Mouse (Mus musculus) stomach, embryonic 16.5 days (tissue): ENCODE measurements around the gene Cpped1. TPM values are rescaled to one million over a fixed set of nuclear protein-coding genes. Genes with fewer than 3 reads are reported as not detected.
A peak's percentile ranks its signal among the peaks of the same experiment; 100 is the strongest.

Experiments
- ATAC-seq: fragments of 200-750 bp; cut with Nextera tagmentation; 2 replicates; pipeline ENCODE4 v1.8.0; 2017; ENCODE audit warnings: moderate number of reproducible peaks, moderate TSS enrichment; ENCODE audit not compliant: insufficient read depth, low FRiP score
- H3K27ac ChIP-seq: fragments of 300-500 bp; sonication (generic); 2 replicates; pipeline ENCODE4 v1.5.1; 2014; ENCODE audit warnings: low read length
- H3K27me3 ChIP-seq: fragments of 300-500 bp; sonication (generic); 2 replicates; pipeline ENCODE4 v1.6.1; 2014; ENCODE audit warnings: low read length, control low read depth, mixed read lengths; ENCODE audit not compliant: control insufficient read depth, insufficient read depth
- H3K36me3 ChIP-seq: fragments of 300-500 bp; sonication (generic); 2 replicates; pipeline ENCODE4 v1.6.1; 2014; ENCODE audit warnings: low read length; ENCODE audit not compliant: control insufficient read depth, insufficient read depth
- H3K4me1 ChIP-seq: fragments of 300-500 bp; sonication (generic); 2 replicates; pipeline ENCODE4 v1.6.1; 2014; ENCODE audit warnings: low read length, control low read depth, mixed read lengths; ENCODE audit not compliant: control insufficient read depth, insufficient read depth
- H3K4me2 ChIP-seq: fragments of 300-500 bp; sonication (generic); 2 replicates; pipeline ENCODE4 v1.6.1; 2014; ENCODE audit warnings: low read depth, low read length, mixed read lengths
- H3K4me3 ChIP-seq: fragments of 300-500 bp; sonication (generic); replicated peaks from 2 replicates; pipeline ENCODE4 v1.5.1; 2014; ENCODE audit warnings: mild to moderate bottlenecking, low read length
- H3K9ac ChIP-seq: fragments of 300-500 bp; sonication (generic); 2 replicates; pipeline ENCODE4 v1.6.1; 2014; ENCODE audit warnings: low read length
- H3K9me3 ChIP-seq: fragments of 300-500 bp; sonication (generic); replicated peaks from 2 replicates; pipeline ENCODE4 v1.6.1; 2016; ENCODE audit warnings: low read length, control low read depth; ENCODE audit not compliant: control insufficient read depth
- WGBS: fragments of 180-500 bp; shearing (Covaris S2); extraction: QIAGEN DNeasy Blood & Tissue Kit; methylation state at CpG from one replicate; pipeline ENCODE4 v1.1.7; 2014; 5-methylcytosine and 5-hydroxymethylcytosine counted together
- polyA plus RNA-seq: library from polyadenylated mRNA; unstranded; fragments of >200 nt; fragmentation: Nextera tagmentation; extraction: Ambion mirVana; gene quantifications from 2 replicates; pipeline ENCODE4 v1.2.1, GENCODE M21; 2015

Cpped1 gene
- 22.2 and 25.6 TPM in 2 replicates for polyA plus RNA-seq

DNA sequence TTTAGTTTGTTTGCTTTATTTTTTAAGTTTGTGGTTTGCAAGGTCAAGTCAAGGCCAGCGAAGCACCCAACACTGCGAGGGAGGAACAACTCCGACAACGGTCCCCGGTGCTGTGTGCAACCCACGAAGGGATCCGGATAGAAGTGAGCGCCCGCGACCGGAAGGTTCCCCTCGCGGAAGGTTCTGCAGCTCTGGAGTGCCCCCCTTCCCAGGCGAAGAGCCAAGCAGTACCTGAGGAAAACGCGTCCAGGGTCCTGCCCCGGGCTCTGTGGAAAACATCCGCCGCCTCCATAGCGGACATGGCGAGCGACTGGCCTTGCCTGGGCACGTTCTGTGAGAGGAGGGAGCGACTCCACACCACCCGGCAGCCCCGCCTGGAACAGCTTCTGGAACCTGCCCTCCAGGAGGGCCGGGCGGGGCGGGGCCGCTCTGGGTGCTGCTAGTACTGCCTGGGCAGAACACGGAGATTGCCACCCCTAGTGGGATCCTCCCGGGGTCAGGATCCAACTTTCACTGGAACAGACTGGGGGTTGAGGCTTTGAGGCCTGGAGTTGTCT lies at the start of gene Cpped1:
TSS of gene Cpped1 (minus strand) at position 411 of the 557 bp plus-strand sequence.
- H3K4me1 ChIP-seq: 0 out of 2 replicates have a peak, but pooled peaks cover 2% of the 10 kb centered on the region
- no peaks in the 10 kb centered on the region for H3K9me3 ChIP-seq
- H3K9ac ChIP-seq: peak within 1 kb of the TSS; percentile 84
- H3K36me3 ChIP-seq: no peaks in the 10 kb centered on the region
- H3K27ac ChIP-seq: peak within 1 kb of the TSS; percentile 84
- peak; percentile 96 for ATAC-seq
- WGBS: under 1% methylated on average over 32 of the region's 32 CpGs
- no peaks in the 10 kb centered on the region for H3K27me3 ChIP-seq
- H3K4me3 ChIP-seq: peak within 1 kb of the TSS; percentile 70
- peak within 1 kb of the TSS; percentile 75 for H3K4me2 ChIP-seq

DNA sequence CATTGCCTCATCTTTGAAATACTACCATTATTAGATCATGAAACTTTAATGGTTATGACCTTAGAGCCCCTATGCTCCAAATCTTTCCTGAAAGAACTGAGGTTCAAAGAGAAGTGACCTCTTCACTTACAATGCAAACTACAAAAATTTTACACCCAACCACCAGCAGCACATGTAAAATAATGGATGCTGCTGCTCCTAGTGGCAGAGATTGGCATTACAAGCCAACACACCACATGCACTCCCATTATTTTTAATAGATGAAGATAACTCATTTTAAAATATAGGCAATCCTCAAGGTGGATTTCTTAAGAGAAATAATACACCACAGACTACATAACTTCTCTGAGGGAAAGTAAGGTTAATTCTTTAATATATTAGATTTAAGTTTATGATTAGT lies 31.2 kb upstream of the Cpped1 start:
- H3K9ac ChIP-seq: no peak overlapping the region
- no peaks in the 10 kb centered on the region for H3K4me1 ChIP-seq
- no peak overlapping the region for H3K4me2 ChIP-seq
- no peak overlapping the region for H3K27ac ChIP-seq
- H3K4me3 ChIP-seq: no peak overlapping the region
- ATAC-seq: no peak
- no peaks in the 10 kb centered on the region for H3K36me3 ChIP-seq
- no peaks in the 10 kb centered on the region for H3K9me3 ChIP-seq
- H3K27me3 ChIP-seq: no peaks in the 10 kb centered on the region

DNA sequence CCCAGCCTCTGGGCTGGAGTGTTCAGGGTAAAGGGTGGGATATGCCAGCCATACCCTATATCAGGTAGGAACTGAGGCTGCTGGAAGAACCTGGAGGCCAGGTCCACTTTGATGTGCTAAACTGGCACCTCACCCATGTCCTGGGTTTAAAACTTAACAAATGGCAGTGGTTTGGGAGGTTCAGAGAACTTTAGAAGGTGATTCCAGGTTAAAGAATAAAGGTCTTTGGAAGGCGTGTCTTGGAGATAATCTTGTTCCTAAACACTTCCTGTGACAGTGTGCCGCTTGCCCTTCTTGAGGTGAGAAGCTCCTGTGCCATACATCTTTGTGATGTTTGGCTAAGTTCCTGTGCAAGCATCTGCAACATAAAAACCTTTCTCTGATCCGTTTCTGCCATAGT lies 1.6 kb upstream of the Cpped1 start:
- H3K4me2 ChIP-seq: no peak overlapping the region
- no peak overlapping the region for H3K9ac ChIP-seq
- 70% methylated on average over 3 of the region's 3 CpGs for WGBS
- no peaks in the 10 kb centered on the region for H3K36me3 ChIP-seq
- H3K27ac ChIP-seq: no peak overlapping the region
- 0 out of 2 replicates have a peak, but pooled peaks cover 2% of the 10 kb centered on the region for H3K4me1 ChIP-seq
- H3K4me3 ChIP-seq: no peak overlapping the region
- ATAC-seq: no peak
- H3K9me3 ChIP-seq: no peaks in the 10 kb centered on the region
- no peaks in the 10 kb centered on the region for H3K27me3 ChIP-seq

DNA sequence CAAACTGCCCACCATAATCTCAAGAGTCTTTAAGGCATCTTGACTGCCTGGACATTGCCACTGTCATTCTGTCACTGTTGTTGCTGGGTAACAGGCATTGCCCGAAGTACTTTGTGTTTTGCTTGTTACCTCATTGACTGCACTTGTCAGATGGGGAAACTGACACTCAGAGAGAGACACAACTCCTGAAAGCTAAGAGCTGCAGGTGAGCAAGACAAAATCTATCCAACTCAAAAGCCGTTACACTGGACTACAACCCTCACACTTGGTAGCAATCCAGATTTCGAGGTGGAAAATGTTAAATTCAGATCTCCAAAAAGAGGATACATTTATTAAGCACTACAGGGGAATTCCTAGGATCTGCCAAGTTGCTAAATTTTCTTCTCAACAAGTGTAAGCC lies 572 bp upstream of the Cpped1 start:
- 71% methylated on average over 3 of the region's 3 CpGs for WGBS
- H3K4me1 ChIP-seq: 0 out of 2 replicates have a peak, but pooled peaks cover 2% of the 10 kb centered on the region
- no peaks in the 10 kb centered on the region for H3K36me3 ChIP-seq
- H3K4me3 ChIP-seq: no peak overlapping the region
- H3K9ac ChIP-seq: no peak overlapping the region
- no peaks in the 10 kb centered on the region for H3K27me3 ChIP-seq
- no peaks in the 10 kb centered on the region for H3K9me3 ChIP-seq
- H3K4me2 ChIP-seq: 0 out of 2 replicates have a peak overlapping the region, but pooled peaks have one; percentile 75
- ATAC-seq: no peak
- no peak overlapping the region for H3K27ac ChIP-seq

DNA sequence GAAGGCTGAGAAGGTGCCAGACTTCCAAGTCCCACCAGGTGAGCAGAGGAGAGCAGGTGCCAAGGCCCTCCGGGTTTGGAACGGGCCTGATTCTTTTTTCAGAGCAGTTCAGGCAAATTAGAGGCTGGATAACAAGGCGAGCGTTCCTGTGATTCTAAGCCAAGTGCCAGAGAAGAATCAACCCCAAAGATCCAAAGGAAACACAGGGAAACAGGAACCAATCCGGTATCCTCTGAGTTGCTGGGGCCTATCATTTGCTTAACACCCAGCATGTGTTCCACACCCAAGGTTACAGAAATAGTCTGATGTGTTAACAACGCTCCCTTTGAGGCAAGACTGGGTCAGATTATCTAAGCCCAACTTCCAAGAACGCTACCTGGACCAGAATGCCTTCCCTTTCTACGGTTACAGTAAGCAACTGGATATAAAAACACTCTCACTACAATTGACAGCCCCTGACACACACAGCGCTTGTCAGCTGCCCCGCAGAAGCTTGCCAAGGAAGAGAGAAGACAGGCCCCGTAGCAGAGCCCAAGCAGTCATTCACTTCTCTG lies 707 bp downstream of the Cpped1 start:
- H3K27me3 ChIP-seq: no peaks in the 10 kb centered on the region
- peak overlapping the region; percentile 84 for H3K9ac ChIP-seq
- H3K27ac ChIP-seq: peak overlapping the region; percentile 84
- peak overlapping the region; percentile 70 for H3K4me3 ChIP-seq
- H3K4me2 ChIP-seq: peak overlapping the region; percentile 75
- H3K36me3 ChIP-seq: no peaks in the 10 kb centered on the region
- no peaks in the 10 kb centered on the region for H3K9me3 ChIP-seq
- H3K4me1 ChIP-seq: 0 out of 2 replicates have a peak, but pooled peaks cover 2% of the 10 kb centered on the region
- 12% methylated on average over 11 of the region's 11 CpGs for WGBS
- ATAC-seq: peak; percentile 35; the same call in 1 of the 2 replicates

DNA sequence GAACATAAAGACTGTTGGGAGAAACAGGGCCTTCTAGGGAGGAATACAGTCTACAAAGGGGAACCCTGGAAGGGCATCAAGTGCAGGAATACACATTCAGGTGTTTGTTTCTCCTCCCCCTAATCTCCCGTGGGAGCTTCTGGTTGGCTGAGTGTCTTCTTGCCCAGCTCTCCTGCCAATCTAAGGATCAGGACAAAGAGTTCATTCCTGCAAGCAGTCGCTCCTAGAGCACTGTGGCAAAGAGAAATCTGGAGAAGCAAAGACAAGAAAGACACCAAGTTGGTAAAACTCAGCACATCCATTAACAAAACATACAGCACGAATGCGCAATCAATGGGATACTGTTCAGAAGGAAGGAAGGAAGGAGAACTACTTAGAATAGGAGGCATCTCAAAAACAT lies 1.4 kb downstream of the Cpped1 start:
- Histone ChIP-seq H3K4me3 (peak overlapping the region; percentile 70; the same call in 1 of the 2 replicates), H3K4me2 (peak overlapping the region; percentile 75), H3K9ac (0 out of 2 replicates have a peak overlapping the region, but pooled peaks have one; percentile 36), H3K36me3 (no peaks in the 10 kb centered on the region), H3K27ac (no peak overlapping the region), H3K27me3 (no peaks in the 10 kb centered on the region), H3K9me3 (no peaks in the 10 kb centered on the region), H3K4me1 (0 out of 2 replicates have a peak, but pooled peaks cover 2% of the 10 kb centered on the region)
- 76% methylated on average over 4 of the region's 4 CpGs for WGBS
- ATAC-seq: no peak

DNA sequence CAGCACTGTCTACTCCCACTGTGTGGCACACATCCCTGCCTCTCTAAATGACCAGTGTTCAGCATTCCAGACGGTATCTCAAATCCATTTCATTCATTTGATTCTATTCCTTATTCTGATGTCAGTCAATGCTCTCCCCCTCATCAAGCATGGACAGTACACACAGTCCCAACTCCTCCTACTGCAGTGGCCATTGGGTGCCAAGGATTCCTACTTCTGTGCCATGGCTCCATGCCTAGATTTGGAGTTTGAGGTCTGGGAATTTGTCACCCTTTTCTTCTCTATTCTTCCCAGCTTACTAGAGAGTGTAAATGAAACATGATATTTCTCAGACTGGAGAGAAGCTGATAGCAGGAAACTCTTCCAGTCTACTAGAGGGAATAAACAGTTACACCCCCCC lies 2.3 kb downstream of the Cpped1 start:
- Histone ChIP-seq H3K4me3 (no peak overlapping the region), H3K27ac (no peak overlapping the region), H3K36me3 (no peaks in the 10 kb centered on the region), H3K9ac (no peak overlapping the region), H3K4me1 (0 out of 2 replicates have a peak, but pooled peaks cover 2% of the 10 kb centered on the region), H3K9me3 (no peaks in the 10 kb centered on the region), H3K27me3 (no peaks in the 10 kb centered on the region), H3K4me2 (no peak overlapping the region)
- WGBS: 92% methylated on average over 1 of the region's 1 CpGs
- no peak for ATAC-seq

DNA sequence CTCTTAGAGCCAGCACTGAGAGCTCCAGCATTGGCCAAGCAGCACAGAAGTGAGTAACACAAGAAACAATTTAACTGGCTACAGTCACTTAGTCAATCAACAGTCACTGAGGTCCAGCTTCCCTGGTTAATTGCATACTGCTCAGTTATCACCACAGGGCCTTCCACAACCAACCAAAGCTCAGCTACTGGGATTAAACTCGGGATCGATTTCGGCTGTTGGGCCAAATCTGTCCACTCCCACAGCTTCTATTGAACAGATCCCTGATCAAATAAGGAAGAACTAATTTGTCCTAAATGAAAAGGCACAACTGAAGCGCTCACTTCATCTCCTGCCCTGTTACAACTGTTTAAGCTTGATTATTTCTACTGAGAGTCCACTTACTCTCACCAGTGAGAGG lies 4.0 kb downstream of the Cpped1 start:
- ATAC-seq: no peak
- H3K9me3 ChIP-seq: no peaks in the 10 kb centered on the region
- H3K9ac ChIP-seq: no peak overlapping the region
- no peak overlapping the region for H3K4me2 ChIP-seq
- H3K4me3 ChIP-seq: no peak overlapping the region
- WGBS: 88% methylated on average over 4 of the region's 4 CpGs
- no peaks in the 10 kb centered on the region for H3K27me3 ChIP-seq
- H3K36me3 ChIP-seq: no peaks in the 10 kb centered on the region
- H3K27ac ChIP-seq: no peak overlapping the region
- H3K4me1 ChIP-seq: 0 out of 2 replicates have a peak, but pooled peaks cover 2% of the 10 kb centered on the region

DNA sequence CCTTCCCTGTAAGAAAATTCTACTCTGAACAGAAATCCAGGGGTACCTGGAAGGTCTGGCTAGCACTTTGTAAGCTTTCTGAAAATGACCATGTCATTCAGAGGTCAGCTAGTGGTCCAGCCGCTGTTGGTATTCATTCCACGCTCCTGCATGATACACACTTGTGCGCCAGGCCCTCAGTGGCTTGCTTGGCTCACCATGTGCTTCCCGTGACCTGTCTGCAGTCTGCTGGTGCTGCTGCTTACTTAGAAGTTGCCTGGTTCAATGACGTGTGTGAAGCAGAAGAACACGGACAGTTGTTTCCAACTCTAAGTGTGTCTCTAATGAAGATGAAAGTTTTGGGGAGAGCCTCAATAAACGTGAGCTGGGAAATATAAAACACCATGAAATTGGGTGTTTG lies 7.2 kb downstream of the Cpped1 start:
- no peak overlapping the region for H3K27ac ChIP-seq
- H3K9ac ChIP-seq: no peak overlapping the region
- WGBS: 85% methylated on average over 7 of the region's 7 CpGs
- no peak overlapping the region for H3K4me2 ChIP-seq
- H3K9me3 ChIP-seq: no peaks in the 10 kb centered on the region
- H3K27me3 ChIP-seq: no peaks in the 10 kb centered on the region
- H3K4me1 ChIP-seq: no peaks in the 10 kb centered on the region
- no peak overlapping the region for H3K4me3 ChIP-seq
- no peak for ATAC-seq
- no peaks in the 10 kb centered on the region for H3K36me3 ChIP-seq
